Mouse (Mus musculus): ENCODE results near the gene Zfp385b. TPM values are rescaled to one million over a fixed set of nuclear protein-coding genes. Genes with fewer than 3 reads are reported as not detected.

Zfp385b gene
- total RNA-seq, 2 experiments from 2014 or later: 58.2 to 58.3 TPM

- peak; percentile 22 to 34 for DNase-seq (ENCODE audit: low spot score in 2 of 2)
These were observed 417.8 kb downstream of the Zfp385b start for GRCm38 (mm10) chr2:77401438-77402235.

- no peak for DNase-seq (ENCODE audit: low spot score in 2 of 2)
These were observed 425.6 kb downstream of the Zfp385b start for GRCm38 (mm10) chr2:77393881-77394280.

- no peak for DNase-seq (ENCODE audit: low spot score in 2 of 2)
These were observed 431.3 kb downstream of the Zfp385b start for GRCm38 (mm10) chr2:77388186-77388585.

GRCm38 (mm10) chr2:77386515-77386914 lies 432.9 kb downstream of the Zfp385b start:
- peak in 1 of 2 experiments; percentile 18 for DNase-seq (ENCODE audit: low spot score in 2 of 2)

- DNase-seq (ENCODE audit: low spot score in 2 of 2): no peak
These were observed 436.7 kb downstream of the Zfp385b start for GRCm38 (mm10) chr2:77382766-77383165.

GRCm38 (mm10) chr2:77379907-77380306 lies 439.5 kb downstream of the Zfp385b start:
- no peak for DNase-seq (ENCODE audit: low spot score in 2 of 2)

GRCm38 (mm10) chr2:77379332-77379731 lies 440.1 kb downstream of the Zfp385b start:
- no peak for DNase-seq (ENCODE audit: low spot score in 2 of 2)

GRCm38 (mm10) chr2:77376823-77377222 lies 442.6 kb downstream of the Zfp385b start:
- DNase-seq (ENCODE audit: low spot score in 2 of 2): no peak

GRCm38 (mm10) chr2:77375155-77375554 lies 444.3 kb downstream of the Zfp385b start:
- no peak for DNase-seq (ENCODE audit: low spot score in 2 of 2)

GRCm38 (mm10) chr2:77369174-77369573 lies 450.3 kb downstream of the Zfp385b start:
- DNase-seq (ENCODE audit: low spot score in 2 of 2): no peak

Other genes with a start within 250 kb of the Zfp385b start
- 10 to 100 TPM; 23.1 to 27.4 TPM for gene Cwc22, start 126.7 kb upstream of the Zfp385b start, total RNA-seq (2021)